Mouse (Mus musculus): ENCODE data around the gene Dzip1.

The Dzip1 gene

GRCm38 (mm10) chr14:118922667-118923184, 2.5 kb downstream of the Dzip1 start:
- no peak for DNase-seq (ENCODE audit: low read depth, low spot score)

GRCm38 (mm10) chr14:118922251-118922650, 3.0 kb downstream of the Dzip1 start:
- DNase-seq (ENCODE audit: low read depth, low spot score) = no peak

- DNase-seq (ENCODE audit: low read depth, low spot score) = no peak
Measured at GRCm38 (mm10) chr14:118920654-118921053, 4.6 kb downstream of the Dzip1 start.

- DNase-seq (ENCODE audit: low read depth, low spot score) = no peak
Measured at GRCm38 (mm10) chr14:118919025-118919424, 6.2 kb downstream of the Dzip1 start.

GRCm38 (mm10) chr14:118913651-118914050, 11.6 kb downstream of the Dzip1 start:
- no peak for DNase-seq (ENCODE audit: low read depth, low spot score)

GRCm38 (mm10) chr14:118911521-118911920, 13.7 kb downstream of the Dzip1 start:
- no peak for DNase-seq (ENCODE audit: low read depth, low spot score)

- DNase-seq (ENCODE audit: low read depth, low spot score) = no peak
Measured at GRCm38 (mm10) chr14:118910332-118911222, 14.7 kb downstream of the Dzip1 start.

- no peak for DNase-seq (ENCODE audit: low read depth, low spot score)
Measured at GRCm38 (mm10) chr14:118909872-118910271, 15.4 kb downstream of the Dzip1 start.

- no peak for DNase-seq (ENCODE audit: low read depth, low spot score)
Measured at GRCm38 (mm10) chr14:118907592-118907991, 17.7 kb downstream of the Dzip1 start.

- no peak for DNase-seq (ENCODE audit: low read depth, low spot score)
Measured at GRCm38 (mm10) chr14:118903867-118904562, 21.2 kb downstream of the Dzip1 start.

GRCm38 (mm10) chr14:118903397-118903796, 21.9 kb downstream of the Dzip1 start:
- DNase-seq (ENCODE audit: low read depth, low spot score) = no peak

- DNase-seq (ENCODE audit: low read depth, low spot score) = no peak
Measured at GRCm38 (mm10) chr14:118900911-118901310, 24.3 kb downstream of the Dzip1 start.

- no peak for DNase-seq (ENCODE audit: low read depth, low spot score)
Measured at GRCm38 (mm10) chr14:118899940-118900339, 25.3 kb downstream of the Dzip1 start.

- no peak for DNase-seq (ENCODE audit: low read depth, low spot score)
Measured at GRCm38 (mm10) chr14:118895655-118896054, 29.6 kb downstream of the Dzip1 start.

- no peak for DNase-seq (ENCODE audit: low read depth, low spot score)
Measured at GRCm38 (mm10) chr14:118895228-118895627, 30.0 kb downstream of the Dzip1 start.

GRCm38 (mm10) chr14:118890101-118890500, 35.2 kb downstream of the Dzip1 start:
- no peak for DNase-seq (ENCODE audit: low read depth, low spot score)

GRCm38 (mm10) chr14:118884250-118884556, 41.1 kb downstream of the Dzip1 start:
- DNase-seq (ENCODE audit: low read depth, low spot score) = no peak

GRCm38 (mm10) chr14:118883344-118884249, 41.7 kb downstream of the Dzip1 start:
- no peak for DNase-seq (ENCODE audit: low read depth, low spot score)

GRCm38 (mm10) chr14:118880696-118881095, 44.6 kb downstream of the Dzip1 start:
- DNase-seq (ENCODE audit: low read depth, low spot score) = no peak

- no peak for DNase-seq (ENCODE audit: low read depth, low spot score)
Measured at GRCm38 (mm10) chr14:118878346-118878910, 46.8 kb downstream of the Dzip1 start.

- no peak for DNase-seq (ENCODE audit: low read depth, low spot score)
Measured at GRCm38 (mm10) chr14:118874786-118875415, 50.4 kb downstream of the Dzip1 start.
